Mouse (Mus musculus) stomach, postnatal 0 days (tissue): ENCODE results near the gene Rad51b.

Experiments
- CTCF ChIP-seq: IDR thresholded peaks from 2 replicates; pipeline ENCODE4 v1.5.1; 2016; ENCODE audit warnings: antibody characterized with exemption, low read depth, mild to moderate bottlenecking, moderate library complexity
- EP300 ChIP-seq: optimal IDR thresholded peaks from 2 replicates; pipeline ENCODE3; 2016; ENCODE audit warnings: antibody characterized with exemption

DNA sequence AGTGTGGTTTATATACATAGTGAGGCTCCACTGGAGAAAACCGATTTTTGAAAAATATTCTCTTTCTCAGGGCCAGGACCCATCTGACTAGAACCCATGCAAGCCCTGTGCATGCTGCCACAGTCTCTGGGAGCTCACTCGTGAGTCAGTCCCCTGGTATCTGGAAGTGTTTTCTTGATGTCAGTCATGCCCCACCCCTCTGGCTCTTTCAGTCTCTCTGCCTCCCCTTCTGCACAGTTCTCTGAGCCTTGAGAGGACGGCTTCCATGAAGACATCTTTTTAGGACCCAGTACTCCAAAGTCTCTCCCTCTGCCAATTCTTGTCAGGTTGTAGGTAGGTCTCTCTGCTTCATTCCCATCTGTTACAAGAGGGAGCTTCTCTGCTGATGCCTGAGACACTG lies 86.5 kb downstream of the Rad51b start:
- TF ChIP-seq CTCF (no peak), EP300 (no peak)
